Mouse (Mus musculus): ENCODE measurements around the gene Nkap.
"Not testable (repeated sequence)": the region's sequence is repeated elsewhere in the genome, so short reads cannot be mapped to it uniquely, and the experiment has no call there.

Gene Nkap

DNA sequence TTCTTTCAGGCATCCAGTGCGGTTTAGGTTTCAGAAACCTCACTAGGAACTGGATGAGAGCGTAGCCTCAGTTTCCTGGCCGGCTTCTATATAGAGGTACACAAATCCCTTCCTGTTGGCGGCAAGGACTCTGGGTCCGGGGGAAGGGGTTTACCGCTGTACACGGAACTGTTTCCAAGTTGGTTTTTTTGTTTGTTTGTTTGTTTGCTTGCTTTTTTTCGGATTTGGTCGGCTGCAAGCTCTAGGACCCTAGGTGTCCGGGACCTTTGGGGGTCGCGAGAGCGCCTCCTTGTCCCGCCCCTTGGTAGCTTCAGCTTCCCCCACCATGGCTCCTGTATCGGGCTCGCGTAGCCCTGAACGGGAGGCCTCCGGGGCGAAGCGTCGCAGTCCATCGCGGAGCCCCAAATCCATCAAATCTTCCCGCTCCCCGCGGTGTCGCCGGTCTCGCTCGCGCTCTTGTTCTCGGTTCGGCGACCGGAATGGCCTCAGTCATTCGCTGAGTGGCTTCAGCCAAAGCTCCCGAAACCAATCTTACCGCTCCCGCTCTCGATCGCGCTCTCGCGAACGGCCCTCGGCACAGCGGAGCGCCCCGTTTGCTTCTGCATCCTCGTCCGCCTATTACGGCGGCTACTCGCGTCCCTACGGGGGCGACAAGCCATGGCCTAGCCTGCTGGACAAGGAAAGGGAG is at the start of gene Nkap:
Gene Nkap, plus strand, starts transcription at position 125 of the 688 bp plus-strand sequence.
- peak; percentile 99 for ATAC-seq (ENCODE audit: low TSS enrichment)

DNA sequence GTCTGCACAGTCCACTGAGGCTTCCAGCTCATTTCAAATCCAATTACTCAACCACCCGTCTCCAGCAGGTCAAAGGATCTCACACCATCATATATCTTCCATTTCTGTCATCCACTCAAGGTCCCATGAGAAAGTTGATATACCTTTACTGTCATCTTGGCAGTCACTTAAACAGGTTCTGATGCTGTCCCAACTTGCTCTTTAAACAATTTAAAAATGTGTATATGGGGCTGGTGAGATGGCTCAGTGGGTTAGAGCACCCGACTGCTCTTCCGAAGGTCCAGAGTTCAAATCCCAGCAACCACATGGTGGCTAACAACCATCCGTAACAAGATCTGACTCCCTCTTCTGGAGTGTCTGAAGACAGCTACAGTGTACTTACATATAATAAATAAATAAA is 46.2 kb upstream of the Nkap start:
- not testable (repeated sequence) for ATAC-seq (ENCODE audit: low TSS enrichment)

DNA sequence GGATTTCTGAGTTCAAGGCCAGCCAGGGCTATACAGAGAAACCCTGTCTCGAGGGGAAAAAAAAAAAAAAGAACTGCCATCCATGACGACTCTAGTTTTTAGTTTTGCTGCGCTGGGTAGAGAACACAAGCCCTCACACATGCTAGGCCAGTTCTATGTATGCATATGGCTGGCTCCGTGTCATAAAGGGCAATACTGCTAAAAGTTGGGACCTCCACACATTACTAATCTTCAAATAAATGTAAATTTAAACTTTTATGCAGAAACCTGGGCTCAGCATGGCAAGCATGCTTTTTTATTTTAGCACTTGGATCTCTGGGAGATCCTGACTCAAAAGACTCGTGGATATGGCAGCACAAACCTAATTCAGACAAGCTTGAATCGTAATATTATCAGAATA is 45.4 kb upstream of the Nkap start:
- ATAC-seq (ENCODE audit: low TSS enrichment): no peak

DNA sequence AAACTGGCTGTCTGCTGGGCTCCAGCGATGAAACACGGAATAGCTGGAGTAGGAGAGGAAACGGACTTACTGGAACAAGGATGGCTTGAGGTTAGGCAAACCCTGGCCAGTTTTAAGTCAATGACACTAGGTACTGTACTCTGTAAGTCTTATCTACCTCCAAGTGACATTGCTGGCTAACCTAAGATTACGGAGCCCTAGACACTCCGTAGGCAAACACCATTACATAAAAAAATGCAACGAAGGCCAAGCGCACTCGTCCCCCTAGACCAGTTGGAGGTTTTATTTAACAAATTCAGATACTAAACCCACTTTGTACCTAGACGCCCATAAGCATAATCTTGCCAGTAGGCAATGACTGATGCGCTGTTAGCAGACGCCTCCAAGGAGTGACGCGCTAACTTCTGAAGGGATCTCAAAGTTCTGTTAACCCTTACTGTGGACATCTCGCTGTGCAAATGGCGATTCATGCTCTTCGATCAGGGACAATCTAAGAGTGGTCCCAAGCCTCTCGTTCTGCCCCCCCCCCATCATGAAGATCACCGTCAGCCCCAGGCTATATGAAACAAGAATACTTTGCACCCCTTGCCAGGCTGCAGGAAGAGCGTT is 42.2 kb upstream of the Nkap start:
- ATAC-seq (ENCODE audit: low TSS enrichment): peak; percentile 64

DNA sequence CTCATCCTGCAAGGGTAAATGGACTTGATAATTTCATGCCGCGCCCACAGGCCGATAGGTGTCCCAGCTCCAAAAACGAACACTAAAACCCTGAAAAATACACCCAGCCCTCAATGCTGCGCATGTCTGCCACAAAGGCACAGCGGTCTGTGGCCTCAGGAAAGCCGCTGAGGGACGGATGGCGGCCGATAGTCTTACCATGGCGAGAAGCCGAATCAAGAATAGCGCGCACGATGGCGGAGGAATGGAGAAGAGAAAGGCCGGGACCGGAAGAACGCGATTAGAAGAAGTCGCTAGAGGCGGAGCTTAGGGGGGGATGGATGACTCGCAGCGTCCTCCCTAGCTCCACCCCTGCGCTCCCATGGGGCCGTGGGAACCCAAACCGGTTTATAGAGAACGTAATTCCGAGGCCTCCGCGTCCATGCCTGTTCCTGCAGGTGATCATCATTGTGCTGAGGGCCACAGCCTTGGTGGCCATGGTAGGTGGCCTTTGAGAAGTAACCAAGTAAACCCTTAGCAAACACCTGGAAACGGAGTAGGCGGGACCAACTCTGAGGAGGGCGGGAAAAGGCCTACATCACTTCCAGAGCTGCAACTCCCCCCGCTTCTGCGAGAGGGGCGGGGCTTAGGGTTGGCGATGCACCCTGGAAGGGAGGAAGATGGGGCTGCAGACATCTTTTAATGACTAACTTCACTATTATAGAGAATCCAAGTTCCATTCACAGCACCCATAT is 41.5 kb upstream of the Nkap start, which contains the start of gene Rpl39:
Gene Rpl39, minus strand, starts transcription at position 476 of the 734 bp plus-strand sequence.
- peak; percentile 97 for ATAC-seq (ENCODE audit: low TSS enrichment)

DNA sequence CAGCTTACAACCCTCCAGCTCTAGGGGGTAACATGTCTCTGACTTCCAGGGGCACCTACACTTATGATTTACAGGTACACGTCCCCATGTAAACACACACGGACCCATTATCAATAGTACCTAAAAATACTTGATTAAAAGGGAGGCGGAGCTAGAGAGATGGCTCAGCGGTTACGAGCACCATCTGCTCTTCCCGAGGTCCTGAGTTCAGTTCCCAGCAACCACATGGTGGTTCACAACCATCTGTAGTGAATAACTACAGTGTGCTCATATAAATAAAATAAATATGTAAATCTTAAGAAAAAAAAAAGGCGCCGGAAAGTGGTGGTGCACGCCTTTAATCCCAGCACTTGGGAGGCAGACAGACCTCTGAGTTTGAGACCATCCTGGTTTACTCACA is 40.9 kb upstream of the Nkap start:
- ATAC-seq (ENCODE audit: low TSS enrichment): no peak

DNA sequence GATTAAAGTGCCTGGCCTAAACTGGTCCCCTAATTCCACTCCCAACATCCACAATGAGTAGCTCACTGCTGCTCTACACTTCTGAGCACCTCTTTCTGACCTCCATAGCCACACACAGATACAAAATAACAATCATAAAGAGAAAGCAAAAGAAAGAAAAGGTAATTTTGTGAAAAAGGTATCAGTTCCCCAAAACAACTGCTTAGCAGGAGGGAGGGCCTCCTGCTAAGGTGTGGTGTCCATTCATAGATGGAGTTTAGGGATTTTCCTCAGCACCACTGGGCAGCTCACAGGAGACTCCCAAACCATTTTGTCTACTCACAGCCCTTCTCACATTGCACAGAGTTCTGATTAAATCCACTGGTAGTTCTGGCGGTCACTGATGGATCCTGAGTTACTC is 37.8 kb upstream of the Nkap start:
- no peak for ATAC-seq (ENCODE audit: low TSS enrichment)

DNA sequence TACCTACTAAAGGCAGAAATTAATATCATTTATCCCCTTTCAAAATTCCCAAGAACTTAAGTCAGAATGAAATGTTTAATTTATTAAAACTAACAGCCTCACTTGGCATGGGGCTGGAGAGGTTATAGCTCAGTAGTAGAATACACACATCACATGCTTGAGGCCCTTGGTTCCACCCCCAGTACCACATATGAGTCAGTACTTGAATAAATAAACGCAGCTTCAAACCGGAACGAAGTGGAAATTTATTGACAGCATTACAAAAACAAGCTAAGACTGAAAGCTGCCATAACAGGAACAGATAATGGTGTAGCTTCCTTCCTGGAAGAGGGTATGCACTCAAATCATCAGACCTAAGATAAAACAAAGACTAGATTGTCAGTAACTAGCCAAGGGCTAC is 35.1 kb upstream of the Nkap start:
- no peak for ATAC-seq (ENCODE audit: low TSS enrichment)

DNA sequence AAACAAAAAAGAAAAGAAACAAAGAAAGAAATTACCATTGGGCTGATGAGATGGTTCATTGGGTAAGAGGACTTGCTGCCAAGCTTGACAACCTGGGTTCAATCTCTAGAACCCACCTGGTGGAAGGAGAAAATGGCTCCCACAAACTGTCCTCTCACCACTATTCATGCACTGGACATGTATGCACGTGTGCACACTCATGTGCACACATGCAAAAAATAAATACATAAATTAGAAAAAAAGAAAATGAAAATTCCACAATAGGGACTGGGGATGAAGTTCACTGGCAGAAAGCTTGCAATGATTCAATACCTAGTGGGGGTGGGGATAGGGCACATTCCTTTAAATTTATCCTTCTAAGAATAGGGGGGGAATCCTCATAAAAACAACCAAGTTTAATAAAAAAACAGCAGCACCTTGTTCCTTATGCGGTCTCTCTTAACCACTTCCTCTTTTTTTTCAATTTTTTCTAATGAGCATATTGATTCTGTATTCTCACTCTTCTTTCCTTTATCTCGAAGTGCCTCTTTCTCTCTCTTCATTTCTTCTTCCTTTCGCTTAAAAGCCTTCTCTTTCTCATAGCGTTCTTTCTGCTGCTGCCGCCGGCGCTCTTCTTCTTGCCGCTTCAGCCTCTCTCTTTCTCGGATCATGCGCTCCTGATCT is 31.4 kb upstream of the Nkap start:
- no peak for ATAC-seq (ENCODE audit: low TSS enrichment)

DNA sequence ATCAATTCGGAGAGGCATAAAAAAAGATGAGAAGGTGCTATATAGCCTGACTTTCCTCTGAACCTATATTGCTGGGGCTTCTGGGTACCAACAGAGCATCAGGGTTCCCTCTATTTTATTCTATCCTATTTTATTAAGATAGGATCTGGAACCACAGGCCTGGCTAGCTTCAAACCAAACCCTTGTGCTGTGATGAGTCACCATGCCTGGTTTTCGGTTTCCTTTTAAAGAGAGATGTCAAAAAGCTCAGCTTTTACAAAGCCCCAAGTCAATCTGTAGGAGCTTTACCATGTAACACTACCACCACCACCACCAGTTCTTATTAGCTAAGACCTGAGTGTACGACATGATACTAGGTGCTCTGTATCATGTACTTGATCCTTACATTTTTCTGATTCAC is 27.9 kb upstream of the Nkap start:
- ATAC-seq (ENCODE audit: low TSS enrichment): no peak

DNA sequence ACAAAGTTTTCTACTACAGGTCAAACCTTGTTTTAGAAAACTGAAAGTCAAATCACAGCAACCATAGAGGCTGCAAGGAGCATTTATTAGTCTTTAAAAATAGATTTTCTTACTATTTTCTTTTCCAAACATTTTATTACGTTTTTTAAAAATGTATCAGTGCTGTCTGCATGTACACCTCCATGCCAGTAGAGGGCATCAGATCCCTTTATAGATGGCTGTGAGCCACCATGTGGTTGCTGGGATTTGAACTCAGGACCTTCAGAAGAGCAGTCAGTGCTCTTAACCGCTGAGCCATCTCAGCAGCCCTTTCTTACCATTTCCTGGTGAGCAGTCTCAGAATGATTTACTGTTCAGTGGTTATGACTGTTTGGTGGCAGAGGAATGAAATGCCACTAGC is 22.8 kb upstream of the Nkap start:
- ATAC-seq (ENCODE audit: low TSS enrichment): no peak

DNA sequence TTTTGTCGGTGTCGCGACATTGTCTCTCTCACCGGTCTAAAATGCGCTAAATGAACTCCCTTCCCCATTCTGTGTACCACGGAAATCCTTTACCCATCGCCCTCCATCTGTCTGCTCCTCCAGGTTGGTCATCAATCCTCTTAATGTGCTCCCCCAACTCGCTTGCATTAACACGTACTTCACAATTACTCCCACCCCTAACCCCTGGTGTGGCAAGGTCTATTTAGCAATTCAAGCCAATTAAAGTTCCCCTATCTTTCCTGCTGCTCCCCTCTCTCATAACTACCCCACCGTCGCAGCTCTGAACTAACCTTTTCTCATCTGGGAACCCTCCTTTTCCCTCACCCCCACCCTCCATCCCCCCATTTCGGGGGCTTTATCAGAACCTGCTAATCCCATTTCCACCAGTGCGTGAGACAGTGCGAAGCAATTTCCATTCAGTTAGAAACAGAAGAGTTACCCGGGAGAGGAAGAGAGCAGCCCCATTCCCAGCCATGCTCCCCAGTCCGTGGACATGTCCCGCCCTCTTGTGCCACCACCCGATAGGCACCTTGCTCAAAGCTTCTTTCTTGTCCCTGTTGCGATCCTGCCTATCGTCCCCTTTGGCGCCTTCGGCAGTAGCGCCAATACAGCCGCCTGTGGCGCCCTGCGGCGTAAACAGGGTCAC is 16.9 kb upstream of the Nkap start:
- ATAC-seq (ENCODE audit: low TSS enrichment): peak; percentile 84

DNA sequence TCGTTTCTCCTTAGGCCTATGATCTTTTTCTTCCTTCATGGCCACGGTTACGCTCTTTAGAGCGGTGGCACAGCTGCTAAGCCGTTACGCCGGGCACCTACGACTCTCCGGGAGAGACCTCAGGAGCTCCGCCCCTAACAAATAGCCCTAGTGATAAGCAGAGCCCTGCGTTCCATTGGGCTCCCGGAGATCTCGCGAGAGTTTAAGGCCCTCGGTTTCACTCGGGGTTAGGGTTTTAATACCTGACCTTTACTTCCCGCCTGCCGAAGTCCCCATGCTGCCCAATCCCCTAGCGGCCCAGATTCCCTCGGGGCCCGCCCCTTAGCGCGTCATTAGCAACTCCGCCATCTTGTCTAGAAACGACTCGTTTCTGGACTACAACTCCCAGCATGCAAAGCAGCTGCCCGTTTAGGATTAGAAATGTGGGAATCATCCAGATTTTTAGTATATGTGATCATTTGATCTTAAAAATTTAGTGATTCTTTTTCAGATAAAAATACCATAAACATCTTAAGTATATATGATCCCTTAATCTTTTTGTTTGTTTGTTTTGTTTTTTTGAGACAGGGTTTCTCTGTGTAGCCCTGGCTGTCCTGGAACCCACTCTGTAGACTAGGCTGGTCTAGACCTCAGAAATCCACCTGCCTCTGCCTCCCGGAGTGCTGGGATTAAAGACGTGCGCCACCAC is 16.3 kb upstream of the Nkap start, which contains the start of gene Upf3b:
Gene Upf3b, minus strand, starts transcription at position 130 of the 688 bp plus-strand sequence.
- ATAC-seq (ENCODE audit: low TSS enrichment): peak; percentile 99

DNA sequence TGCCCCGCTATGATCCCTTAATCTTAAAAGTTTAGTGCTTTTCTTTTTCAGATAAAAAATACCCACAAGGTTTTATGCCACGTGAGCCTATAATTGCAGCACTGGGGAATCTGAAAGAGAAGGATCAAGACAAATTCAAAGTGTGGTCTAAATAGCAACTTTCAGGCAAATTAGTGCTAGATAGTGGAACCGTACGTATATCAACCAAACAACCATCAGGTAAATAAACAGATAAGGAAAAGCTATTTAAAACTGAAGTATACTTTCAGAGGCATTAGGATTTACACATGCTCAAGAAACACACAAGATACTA is 15.8 kb upstream of the Nkap start:
- ATAC-seq (ENCODE audit: low TSS enrichment): no peak

DNA sequence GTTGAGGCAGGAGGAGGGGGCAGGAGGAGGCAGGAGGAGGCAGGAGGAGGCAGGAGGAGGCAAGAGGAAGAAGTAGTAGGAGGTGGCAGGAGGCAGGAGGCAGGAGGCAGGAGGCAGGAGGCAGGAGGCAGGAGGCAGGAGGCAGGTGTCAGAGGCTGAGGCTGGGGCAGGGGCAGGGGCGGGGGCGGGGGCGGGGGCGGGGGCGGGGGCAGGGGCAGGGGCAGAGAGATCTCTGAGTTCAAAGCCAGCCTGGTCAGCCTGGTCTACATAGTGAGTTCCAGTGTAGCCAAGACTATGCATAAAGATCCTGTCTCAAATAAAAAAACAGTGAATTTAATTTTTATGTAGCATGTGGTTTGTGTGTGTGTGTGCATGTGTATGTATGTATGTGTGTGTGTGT is 9.5 kb upstream of the Nkap start:
- no peak for ATAC-seq (ENCODE audit: low TSS enrichment)

DNA sequence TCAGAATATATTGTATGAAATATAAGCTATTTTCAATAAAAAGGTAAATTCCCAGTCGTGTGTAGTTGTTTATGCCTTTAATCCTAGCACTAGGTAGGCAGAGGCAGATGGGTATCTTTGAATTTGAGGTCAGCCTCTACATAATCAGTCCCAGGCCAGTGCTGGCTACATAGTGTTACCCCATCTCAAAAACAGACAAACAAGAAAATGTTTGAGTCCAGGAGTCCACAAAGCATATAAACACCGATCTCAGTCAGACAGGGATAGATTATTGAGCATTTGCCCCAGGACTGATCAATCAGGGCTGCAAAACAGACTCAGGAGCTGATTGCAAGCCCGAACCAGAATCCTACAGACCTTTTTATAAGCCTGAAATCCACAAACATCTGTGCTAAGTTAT is 7.0 kb upstream of the Nkap start:
- no peak for ATAC-seq (ENCODE audit: low TSS enrichment)

DNA sequence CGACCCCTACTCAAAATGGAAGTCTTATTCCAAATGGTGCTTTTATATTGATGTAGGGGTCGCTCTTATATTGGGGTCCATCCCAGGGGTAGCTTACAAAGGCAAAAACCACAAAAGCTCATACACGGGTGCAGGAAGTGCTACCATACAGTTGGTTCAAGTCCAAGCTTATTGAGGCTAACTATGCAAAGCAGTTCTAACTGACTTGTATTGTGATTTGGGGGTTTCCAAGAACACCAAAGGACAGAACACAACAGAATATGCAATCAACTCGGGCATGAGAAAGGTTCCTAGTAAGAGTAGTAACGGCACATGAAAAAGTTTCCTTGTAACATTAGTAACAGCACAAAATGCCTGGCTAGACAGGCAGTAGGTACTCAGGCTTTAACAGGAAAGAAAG is 6.4 kb upstream of the Nkap start:
- ATAC-seq (ENCODE audit: low TSS enrichment): no peak

DNA sequence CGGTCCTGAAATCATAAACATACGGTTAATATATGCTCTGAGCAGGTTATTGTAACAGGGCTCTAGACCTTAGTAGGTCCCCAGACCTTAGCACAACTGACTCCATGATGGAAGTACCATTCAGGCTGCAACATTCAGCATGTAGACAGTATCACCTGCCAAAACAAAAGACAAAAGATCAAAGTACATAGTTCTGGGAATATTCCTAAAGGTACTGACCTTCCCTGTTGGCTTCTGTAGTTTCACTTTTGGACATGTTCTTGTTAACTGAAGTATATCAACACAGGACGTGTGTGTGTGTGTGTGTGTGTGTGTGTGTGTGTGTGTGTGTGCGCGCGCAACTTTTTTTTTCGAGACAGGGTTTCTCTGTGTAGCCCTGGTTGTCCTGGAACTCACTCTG is 1.1 kb upstream of the Nkap start:
- ATAC-seq (ENCODE audit: low TSS enrichment): no peak

DNA sequence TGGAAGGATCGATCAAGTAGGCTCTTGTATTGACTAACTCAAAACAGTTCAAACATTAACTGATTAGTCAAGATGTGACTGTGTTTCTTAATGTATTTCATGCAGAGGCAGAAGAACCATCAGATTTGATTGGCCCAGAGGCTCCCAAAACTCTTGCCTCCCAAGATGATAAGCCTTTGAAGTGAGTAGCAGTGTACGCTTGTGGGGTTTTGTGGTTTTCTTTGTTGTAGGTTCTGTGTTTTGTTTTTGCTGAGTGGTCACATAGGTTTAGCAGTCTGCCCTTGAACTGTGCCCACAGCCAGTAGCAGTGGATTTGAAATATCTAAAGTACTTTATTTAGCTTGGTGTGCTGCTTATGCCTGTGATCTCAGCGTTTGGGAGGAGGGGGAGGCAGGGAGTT is 15.1 kb downstream of the Nkap start:
- ATAC-seq (ENCODE audit: low TSS enrichment): no peak

DNA sequence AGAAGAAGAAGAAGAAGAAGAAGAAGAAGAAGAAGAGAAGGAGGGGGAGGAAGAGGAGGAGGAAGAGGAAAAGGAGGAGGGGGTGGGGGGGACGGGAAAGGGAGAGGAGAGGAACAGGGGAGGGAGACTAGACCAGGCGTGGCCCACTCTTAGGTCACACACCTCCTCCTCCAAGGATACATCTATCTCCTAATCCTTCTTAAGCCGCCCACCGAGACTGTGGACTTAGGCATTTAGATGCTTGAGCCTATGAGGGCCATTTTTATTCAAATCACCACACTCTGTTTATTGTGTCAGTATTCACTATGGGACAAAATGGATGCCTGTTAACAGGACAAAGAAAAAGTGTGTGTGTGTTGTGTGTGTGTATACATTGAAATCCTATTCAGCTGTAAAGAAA is 17.9 kb downstream of the Nkap start:
- ATAC-seq (ENCODE audit: low TSS enrichment): not testable (repeated sequence)

DNA sequence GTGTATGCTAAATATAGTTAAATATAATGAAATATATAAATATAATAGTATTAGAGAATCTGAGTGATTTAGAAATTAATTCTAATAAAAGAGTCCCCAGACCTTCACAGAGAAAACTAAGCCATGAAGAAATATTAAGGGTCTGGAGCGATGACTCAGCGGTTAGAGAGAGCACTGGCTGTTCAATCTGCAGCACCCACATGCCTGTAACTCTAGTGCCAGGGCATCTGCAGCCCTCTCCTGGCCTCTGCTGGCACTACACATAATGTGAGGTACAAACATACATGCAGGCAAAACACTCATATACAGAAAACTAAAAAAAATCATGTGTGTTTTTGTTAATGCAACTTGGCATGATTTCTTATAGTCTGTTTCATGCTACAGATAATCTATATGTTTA is 18.4 kb downstream of the Nkap start:
- no peak for ATAC-seq (ENCODE audit: low TSS enrichment)

DNA sequence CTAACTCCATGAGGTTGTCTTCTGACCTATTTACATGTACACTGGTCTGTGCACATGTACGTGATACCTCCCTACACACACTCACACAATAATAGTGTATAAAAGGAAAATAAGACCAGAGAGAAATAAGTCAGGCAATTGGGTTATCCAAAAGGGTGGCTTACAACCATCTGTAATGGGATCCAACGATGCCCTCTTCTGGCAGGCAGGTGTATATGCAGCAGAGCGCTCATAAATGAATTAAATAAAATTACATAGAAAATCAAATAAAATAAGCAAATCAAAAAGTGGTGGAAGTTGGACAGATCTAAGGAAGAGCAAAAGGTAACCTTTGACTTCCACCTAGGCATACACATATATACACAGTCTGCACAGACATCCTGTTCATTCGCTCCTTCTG is 31.2 kb downstream of the Nkap start:
- ATAC-seq (ENCODE audit: low TSS enrichment): no peak

Data from frontal cortex, adult (tissue).